Mouse (Mus musculus) embryo, embryonic 11.5 days (tissue): Measurements from ENCODE around the gene Mup3.
"Not testable (repeated sequence)": the region's sequence is repeated elsewhere in the genome, so short reads cannot be mapped to it uniquely, and the experiment has no call there.

Experiments used
- DNase-seq: peaks from one replicate; pipeline ENCODE4 v3.0.0-alpha.2; 2012; ENCODE audit warnings: low read depth, low spot score

The Mup3 gene

GRCm38 (mm10) chr4:62087241-62087640 lies at the start of gene Mup3:
Mup3 (minus strand) TSS chr4:62087342.
- no peak for DNase-seq

GRCm38 (mm10) chr4:62133706-62134105 lies 46.6 kb upstream of the Mup3 start:
- DNase-seq, result peak; percentile 2

GRCm38 (mm10) chr4:62103366-62103765 lies 16.2 kb upstream of the Mup3 start:
- peak; percentile 1 for DNase-seq

- DNase-seq, result no peak
Observed at GRCm38 (mm10) chr4:62087953-62088352, 811 bp upstream of the Mup3 start.

GRCm38 (mm10) chr4:62082755-62083154 lies 4.4 kb downstream of the Mup3 start:
- DNase-seq, result no peak

GRCm38 (mm10) chr4:62075126-62075525 lies 12.0 kb downstream of the Mup3 start:
- no peak for DNase-seq

GRCm38 (mm10) chr4:62054780-62055179 lies 32.4 kb downstream of the Mup3 start:
- DNase-seq, result not testable (repeated sequence)

- DNase-seq, result not testable (repeated sequence)
Observed at GRCm38 (mm10) chr4:62054058-62054457, 33.1 kb downstream of the Mup3 start, which contains the start of gene Mup20. Mup20 (minus strand) TSS chr4:62054158.
